Mouse (Mus musculus) hindbrain, embryonic 11.5 days (tissue): ENCODE measurements around the gene Trim41. TPM values are rescaled to one million over a fixed set of nuclear protein-coding genes. Genes with fewer than 3 reads are reported as not detected.
"Not testable (repeated sequence)": the region's sequence is repeated elsewhere in the genome, so short reads cannot be mapped to it uniquely, and the experiment has no call there.

Experiments
- ATAC-seq: fragments of 200-750 bp; cut with Nextera tagmentation; 2 replicates; pipeline ENCODE4 v1.8.0; 2017; ENCODE audit warnings: mild to moderate bottlenecking, moderate TSS enrichment, moderate library complexity; ENCODE audit not compliant: low FRiP score
- DNase-seq: peaks from one replicate; pipeline ENCODE4 v3.0.0-alpha.2; 2015; ENCODE audit warnings: low spot score
- H3K27ac ChIP-seq: fragments of 300-500 bp; sonication (generic); 2 replicates; pipeline ENCODE4 v1.5.1; 2014; ENCODE audit warnings: mild to moderate bottlenecking, low read depth, low read length
- H3K27me3 ChIP-seq: fragments of 300-500 bp; sonication (generic); 2 replicates; pipeline ENCODE4 v1.6.1; 2014; ENCODE audit warnings: mild to moderate bottlenecking, low read length, moderate library complexity, mixed read lengths; ENCODE audit not compliant: control insufficient read depth, insufficient read depth
- H3K36me3 ChIP-seq: fragments of 300-500 bp; sonication (generic); 2 replicates; pipeline ENCODE4 v1.6.1; 2014; ENCODE audit warnings: mild to moderate bottlenecking, low read length, moderate library complexity, mixed read lengths; ENCODE audit not compliant: control insufficient read depth, insufficient read depth
- H3K4me1 ChIP-seq: fragments of 300-500 bp; sonication (generic); replicated peaks from 2 replicates; pipeline ENCODE4 v1.6.1; 2014; ENCODE audit warnings: low read length, mixed read lengths; ENCODE audit not compliant: control insufficient read depth, insufficient read depth
- H3K4me2 ChIP-seq: fragments of 300-500 bp; sonication (generic); replicated peaks from 2 replicates; pipeline ENCODE4 v1.6.1; 2014; ENCODE audit warnings: mild to moderate bottlenecking, low read depth, low read length
- H3K4me3 ChIP-seq: fragments of 300-500 bp; sonication (generic); 2 replicates; pipeline ENCODE4 v1.5.1; 2014; ENCODE audit warnings: low read depth, low read length
- H3K9ac ChIP-seq: fragments of 300-500 bp; sonication (generic); 2 replicates; pipeline ENCODE4 v1.6.1; 2014; ENCODE audit warnings: low read depth, low read length
- H3K9me3 ChIP-seq: fragments of 300-500 bp; sonication (generic); 2 replicates; pipeline ENCODE4 v1.6.1; 2016; ENCODE audit warnings: low read length; ENCODE audit not compliant: control insufficient read depth
- WGBS: fragments of 180-500 bp; shearing (Covaris S2); extraction: QIAGEN DNeasy Blood & Tissue Kit; methylation state at CpG from one replicate; pipeline ENCODE4 v1.1.7; 2014; 5-methylcytosine and 5-hydroxymethylcytosine counted together
- polyA plus RNA-seq: library from polyadenylated mRNA; unstranded; fragments of >200 nt; fragmentation: Nextera tagmentation; extraction: Ambion mirVana; gene quantifications from 2 replicates; pipeline ENCODE4 v1.2.1, GENCODE M21; 2014

Trim41 gene
- polyA plus RNA-seq, 1 experiment from 2014 or later, result 4.2 TPM

DNA sequence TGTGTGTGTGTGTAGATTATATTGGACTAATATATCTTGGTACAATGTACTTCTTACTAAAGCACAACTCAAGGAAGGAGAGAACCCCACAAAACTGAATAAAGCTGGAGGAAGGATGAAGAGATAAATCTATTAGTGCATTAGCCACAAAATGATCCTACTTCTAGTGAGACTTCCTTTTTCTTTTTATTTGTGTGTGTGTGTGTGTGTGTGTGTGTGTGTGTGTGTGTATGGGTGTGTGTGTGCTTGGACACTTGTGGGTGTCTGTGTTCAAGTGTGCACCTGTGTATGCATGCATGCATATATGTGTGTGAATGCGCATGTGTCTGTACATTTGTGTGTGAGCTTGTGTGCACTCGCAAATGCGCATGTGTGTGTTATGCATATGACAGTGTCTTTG is 24.0 kb downstream of the Trim41 start:
- Histone ChIP-seq H3K4me2 (no peak overlapping the region), H3K36me3 (no peaks in the 10 kb centered on the region), H3K9me3 (no peaks in the 10 kb centered on the region), H3K4me1 (no peaks in the 10 kb centered on the region), H3K27ac (no peak overlapping the region), H3K4me3 (no peak overlapping the region), H3K27me3 (no peaks in the 10 kb centered on the region), H3K9ac (no peak overlapping the region)
- no peak for ATAC-seq
- WGBS, result 99% methylated on average over 3 of the region's 3 CpGs
- no peak for DNase-seq

GRCm38 (mm10) chr11:48791894-48792293 is 25.3 kb downstream of the Trim41 start:
- H3K4me3 ChIP-seq, H3K36me3 ChIP-seq, H3K9me3 ChIP-seq, ATAC-seq, H3K27me3 ChIP-seq, H3K4me1 ChIP-seq, H3K27ac ChIP-seq, H3K9ac ChIP-seq, DNase-seq, H3K4me2 ChIP-seq: not testable (repeated sequence)
- WGBS, result 85% methylated on average over 9 of the region's 9 CpGs

GRCm38 (mm10) chr11:48790946-48791345 is 26.2 kb downstream of the Trim41 start:
- H3K4me3 ChIP-seq, result no peak overlapping the region
- DNase-seq, result no peak
- ATAC-seq, result no peak
- H3K27ac ChIP-seq, result no peak overlapping the region
- no peaks in the 10 kb centered on the region for H3K36me3 ChIP-seq
- 52% methylated on average over 8 of the region's 8 CpGs for WGBS
- H3K4me1 ChIP-seq, result no peaks in the 10 kb centered on the region
- H3K9ac ChIP-seq, result no peak overlapping the region
- H3K27me3 ChIP-seq, result no peaks in the 10 kb centered on the region
- H3K4me2 ChIP-seq, result no peak overlapping the region
- no peaks in the 10 kb centered on the region for H3K9me3 ChIP-seq

DNA sequence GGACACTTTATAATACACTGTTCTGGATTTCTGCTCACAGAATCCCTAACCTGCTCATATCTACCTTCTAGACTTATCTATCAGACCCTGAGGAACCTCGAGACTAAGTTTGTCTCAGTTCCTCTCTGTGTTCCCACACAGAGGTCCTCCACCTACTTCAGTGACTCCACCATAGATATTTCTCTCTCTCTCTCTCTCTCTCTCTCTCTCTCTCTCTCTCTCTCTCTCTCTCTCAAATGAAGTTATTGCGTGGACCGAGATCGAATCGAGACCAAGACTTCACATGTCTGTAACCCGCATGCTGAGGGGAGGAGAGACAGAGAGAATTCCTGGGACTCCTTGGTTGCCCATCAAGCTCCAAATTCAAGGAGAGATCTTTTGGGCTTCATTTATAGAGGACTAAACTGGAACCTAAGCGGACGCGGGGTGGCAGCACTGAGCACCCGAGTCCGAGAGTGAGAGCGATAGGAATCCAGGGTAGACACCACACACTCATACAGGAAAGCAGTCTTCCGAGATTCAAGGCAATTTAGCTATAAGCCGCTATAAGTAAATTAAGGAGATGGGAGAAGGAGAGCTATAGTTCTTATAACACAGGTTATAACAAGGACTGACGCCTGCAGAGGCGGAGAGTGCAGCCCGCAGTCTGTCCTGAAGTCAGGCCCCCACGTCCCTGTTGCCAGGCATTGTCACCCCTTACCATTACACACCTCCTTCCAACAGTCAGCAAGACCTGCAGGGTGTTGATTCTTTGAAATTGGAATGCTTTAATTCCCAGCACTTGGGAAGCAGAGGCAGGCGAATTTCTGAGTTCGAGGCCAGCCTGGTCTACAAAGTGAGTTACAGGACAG is 27.0 kb downstream of the Trim41 start:
- Histone ChIP-seq H3K27me3 (no peaks in the 10 kb centered on the region), H3K27ac (no peak overlapping the region), H3K9ac (no peak overlapping the region), H3K4me1 (no peaks in the 10 kb centered on the region), H3K4me2 (peak overlapping the region; percentile 36), H3K36me3 (no peaks in the 10 kb centered on the region), H3K9me3 (no peaks in the 10 kb centered on the region), H3K4me3 (no peak overlapping the region)
- DNase-seq (peak; percentile 93), ATAC-seq (peak; percentile 50; the same call in 1 of the 2 replicates)
- 18% methylated on average over 20 of the region's 20 CpGs for WGBS

DNA sequence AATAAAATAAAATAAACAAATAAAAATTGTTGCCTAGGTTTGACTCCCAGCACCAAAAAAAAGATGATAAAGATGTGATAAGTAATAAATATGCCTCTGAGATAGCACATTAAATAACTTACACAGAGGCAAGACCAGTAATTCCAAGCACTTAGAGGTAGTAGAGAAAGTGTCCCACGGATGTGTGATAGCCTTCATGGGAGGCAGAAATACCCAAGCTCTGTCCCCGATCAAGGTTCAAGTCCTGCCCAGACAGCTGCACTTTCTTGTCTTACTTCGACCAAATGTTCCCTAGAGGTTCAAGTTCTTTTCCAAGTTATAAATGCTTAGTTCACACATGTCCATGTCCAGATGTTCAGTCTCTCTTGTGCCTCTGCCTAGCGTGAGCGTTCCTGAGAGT is 27.9 kb downstream of the Trim41 start:
- Histone ChIP-seq H3K4me1 (no peaks in the 10 kb centered on the region), H3K4me2 (no peak overlapping the region), H3K9me3 (no peaks in the 10 kb centered on the region), H3K4me3 (no peak overlapping the region), H3K27me3 (no peaks in the 10 kb centered on the region), H3K27ac (no peak overlapping the region), H3K9ac (no peak overlapping the region), H3K36me3 (no peaks in the 10 kb centered on the region)
- DNase-seq (no peak), ATAC-seq (no peak)
- 84% methylated on average over 5 of the region's 5 CpGs for WGBS

DNA sequence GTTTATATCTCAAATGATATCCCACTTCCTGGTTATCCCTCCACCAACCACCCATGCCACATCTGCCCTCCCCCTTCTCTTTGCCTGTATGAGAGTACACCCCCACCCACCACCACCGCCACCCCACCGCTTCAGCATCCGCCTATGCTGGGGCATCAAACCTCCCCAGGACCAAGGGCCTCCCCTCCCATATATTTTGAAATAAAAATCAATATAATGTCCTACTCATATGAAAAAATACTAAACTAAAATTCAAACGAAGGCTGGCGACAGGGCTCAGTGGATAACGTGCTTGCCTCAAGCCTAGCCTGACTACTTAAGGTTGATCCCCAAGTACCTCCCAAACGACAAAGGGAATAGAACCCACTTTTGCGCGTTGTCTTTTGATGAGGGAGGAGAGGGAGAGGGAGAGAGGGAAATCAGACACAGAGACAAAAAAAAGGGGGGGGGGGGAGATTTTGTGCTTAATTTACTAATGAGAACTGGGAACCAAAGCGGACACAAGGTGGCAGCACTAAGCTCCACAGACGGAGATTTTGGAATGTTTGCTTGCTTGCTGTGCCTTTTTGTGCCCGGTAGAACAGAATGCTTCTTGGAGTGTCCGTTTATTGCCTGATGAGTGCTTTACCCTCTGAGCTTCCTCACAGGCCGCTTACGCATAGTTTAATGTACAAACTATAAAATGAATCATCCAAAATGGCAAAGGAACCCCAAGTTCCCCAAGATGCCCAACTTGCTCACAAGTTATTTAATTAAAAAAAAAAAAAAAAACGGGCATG is 28.7 kb downstream of the Trim41 start:
- no peaks in the 10 kb centered on the region for H3K36me3 ChIP-seq
- H3K9me3 ChIP-seq, result no peaks in the 10 kb centered on the region
- H3K4me3 ChIP-seq, result peak overlapping the region; percentile 35
- H3K4me1 ChIP-seq, result no peaks in the 10 kb centered on the region
- H3K27me3 ChIP-seq, result no peaks in the 10 kb centered on the region
- H3K9ac ChIP-seq, result peak overlapping the region; percentile 47; the same call in 1 of the 2 replicates
- H3K27ac ChIP-seq, result no peak overlapping the region
- peak overlapping the region; percentile 24 for H3K4me2 ChIP-seq
- ATAC-seq (peak; percentile 75), DNase-seq (peak; percentile 85)
- 16% methylated on average over 16 of the region's 16 CpGs for WGBS

DNA sequence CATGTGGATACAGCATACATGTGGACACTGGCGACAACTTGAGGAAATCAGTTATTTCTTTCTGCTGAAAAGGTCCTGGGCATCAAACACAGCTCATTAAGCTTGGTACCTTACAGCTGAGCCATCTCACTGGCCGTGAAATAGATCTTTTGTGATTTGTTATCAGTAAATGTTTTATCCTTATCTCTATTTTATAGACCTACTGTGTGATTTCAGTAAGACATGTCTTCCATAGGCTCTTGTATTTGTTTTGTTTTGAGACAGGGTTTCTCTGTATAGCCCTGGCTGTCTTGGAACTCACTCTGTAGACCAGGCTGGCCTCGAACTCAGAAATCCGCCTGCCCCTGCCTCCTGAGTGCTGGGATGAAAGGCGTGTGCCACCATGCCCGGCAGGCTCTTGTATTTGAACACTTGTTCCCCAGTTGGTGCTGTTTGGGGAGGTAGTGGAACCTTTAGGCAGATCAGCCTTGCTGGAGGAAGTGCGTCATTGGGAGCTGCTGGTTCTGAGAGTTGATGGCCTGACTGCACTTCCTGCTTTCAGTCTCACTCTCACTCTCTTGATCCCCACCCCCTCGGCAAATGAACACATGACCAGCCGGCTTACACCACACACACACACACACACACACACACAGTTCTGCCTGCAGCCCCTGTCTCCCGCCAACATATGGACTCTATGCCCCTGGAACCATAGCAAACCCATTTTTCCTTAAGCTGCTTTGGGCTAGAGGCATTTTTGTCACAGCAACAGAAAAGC is 29.5 kb downstream of the Trim41 start:
- H3K4me2 ChIP-seq, result no peak overlapping the region; the same call in 1 of the 2 replicates
- no peak overlapping the region for H3K27ac ChIP-seq
- H3K4me1 ChIP-seq, result no peaks in the 10 kb centered on the region
- H3K4me3 ChIP-seq, result peak overlapping the region; percentile 35
- no peaks in the 10 kb centered on the region for H3K9me3 ChIP-seq
- no peak overlapping the region for H3K9ac ChIP-seq
- no peaks in the 10 kb centered on the region for H3K36me3 ChIP-seq
- WGBS, result 56% methylated on average over 10 of the region's 10 CpGs
- DNase-seq (peak; percentile 54), ATAC-seq (peak; percentile 59)
- no peaks in the 10 kb centered on the region for H3K27me3 ChIP-seq

GRCm38 (mm10) chr11:48782243-48782642 is 34.9 kb downstream of the Trim41 start:
- Histone ChIP-seq H3K4me2 (no peak overlapping the region), H3K4me1 (no peaks in the 10 kb centered on the region), H3K27ac (no peak overlapping the region), H3K36me3 (no peaks in the 10 kb centered on the region), H3K27me3 (no peaks in the 10 kb centered on the region), H3K4me3 (no peak overlapping the region), H3K9me3 (no peaks in the 10 kb centered on the region), H3K9ac (no peak overlapping the region)
- DNase-seq (no peak), ATAC-seq (no peak)
- WGBS, result 82% methylated on average over 4 of the region's 4 CpGs
